Comparison of ENCODE assay signal across 25 mouse cellular contexts in genomic region chr16:25527850-25528249, GRCm38 (mm10).
"Had no signal": no experiment of that assay in that cellular context is flagged by ENCODE, and none has a peak within 500 bp of the region (broad histone marks: within the 10 kb centered on the region; RNA-seq: fewer than 3 reads in every experiment).

No protein-coding gene starts in this region.

- H3K4me3 ChIP-seq: heart, embryonic 10.5 days; heart, embryonic 12.5 days; hindbrain, embryonic 13.5 days; hindbrain, embryonic 15.5 days; kidney, embryonic 15.5 days; left cerebral cortex, adult 2 months; limb, embryonic 10.5 days; limb, embryonic 12.5 days; liver, embryonic 13.5 days; liver, embryonic 15.5 days had no signal

- H3K27ac ChIP-seq: heart, embryonic 10.5 days; hindbrain, embryonic 13.5 days; hindbrain, embryonic 15.5 days; hindbrain, postnatal 0 days; kidney, embryonic 15.5 days; kidney, postnatal 0 days; left cerebral cortex, adult 2 months; limb, embryonic 10.5 days; limb, embryonic 12.5 days; liver, embryonic 13.5 days; liver, embryonic 15.5 days had no signal

- ATAC-seq: hindbrain, postnatal 0 days; intestine, embryonic 16.5 days had no signal

- DNase-seq: gastrocnemius, postnatal 14 days; gastrocnemius, postnatal 36 days; heart, postnatal 10 days; heart, postnatal 4 days; kidney, adult 11 months; kidney, adult 2 months; kidney, adult 9 months; kidney, postnatal 14 days; kidney, postnatal 36 days; layer of hippocampus, adult 9-11 months; layer of hippocampus, postnatal 36 days; liver; liver, embryonic 13.5 days had no signal
